Mouse (Mus musculus) forebrain, embryonic 14.5 days (tissue): ENCODE measurements at regions not wholly inside any gene's neighbourhood (a gene's known extent, or its start where the extent isn't known, plus 50 kb on each side); places are given as distances from the start of the nearest gene placed in this dataset.

Experiments
- ATAC-seq: fragments of 200-750 bp; cut with Nextera tagmentation; 2 replicates; pipeline ENCODE4 v1.8.0; 2017; ENCODE audit warnings: mild to moderate bottlenecking, moderate library complexity
- DNase-seq: peaks from one replicate; pipeline ENCODE4 v3.0.0-alpha.2; 2015; ENCODE audit warnings: low spot score
- H3K27ac ChIP-seq: fragments of 300-500 bp; sonication (generic); 2 replicates; pipeline ENCODE4 v1.5.1; 2014; ENCODE audit warnings: low read depth, mild to moderate bottlenecking, control low read depth, low read length, moderate library complexity
- H3K27me3 ChIP-seq: fragments of 300-500 bp; sonication (generic); replicated peaks from 2 replicates; pipeline ENCODE4 v1.6.1; 2014; ENCODE audit warnings: low read length, control low read depth, mixed read lengths; ENCODE audit not compliant: control insufficient read depth, insufficient read depth
- H3K36me3 ChIP-seq: fragments of 300-500 bp; sonication (generic); 2 replicates; pipeline ENCODE4 v1.6.1; 2014; ENCODE audit warnings: low read length, control low read depth; ENCODE audit not compliant: control insufficient read depth, insufficient read depth
- H3K4me1 ChIP-seq: fragments of 300-500 bp; sonication (generic); 2 replicates; pipeline ENCODE4 v1.6.1; 2014; ENCODE audit warnings: antibody characterized with exemption, low read length, control low read depth; ENCODE audit not compliant: control insufficient read depth, insufficient read depth
- H3K4me2 ChIP-seq: fragments of 300-500 bp; sonication (generic); 2 replicates; pipeline ENCODE4 v1.6.1; 2014; ENCODE audit warnings: mild to moderate bottlenecking, control low read depth, low read length
- H3K4me3 ChIP-seq: fragments of 300-500 bp; sonication (generic); 2 replicates; pipeline ENCODE4 v1.5.1; 2014; ENCODE audit warnings: low read depth, low read length, control low read depth
- H3K9ac ChIP-seq: fragments of 300-500 bp; sonication (generic); 2 replicates; pipeline ENCODE4 v1.6.1; 2014; ENCODE audit warnings: mild to moderate bottlenecking, low read length, control low read depth, moderate library complexity
- H3K9me3 ChIP-seq: fragments of 300-500 bp; sonication (generic); replicated peaks from 2 replicates; pipeline ENCODE4 v1.6.1; 2016; ENCODE audit warnings: low read length, control low read depth, mixed read lengths; ENCODE audit not compliant: control insufficient read depth
- WGBS: fragments of 180-500 bp; shearing (Covaris S2); extraction: QIAGEN DNeasy Blood & Tissue Kit; methylation state at CpG from one replicate; pipeline ENCODE4 v1.1.7; 2014; 5-methylcytosine and 5-hydroxymethylcytosine counted together

- no peak for DNase-seq
- Histone ChIP-seq H3K9ac (no peak overlapping the region), H3K4me2 (no peak overlapping the region), H3K27me3 (no peaks in the 10 kb centered on the region), H3K4me3 (no peak overlapping the region), H3K27ac (no peak overlapping the region), H3K4me1 (no peaks in the 10 kb centered on the region), H3K36me3 (no peaks in the 10 kb centered on the region), H3K9me3 (no peaks in the 10 kb centered on the region)
- WGBS, result 95% methylated on average over 1 of the region's 1 CpGs
- ATAC-seq, result no peak
Measured at GRCm38 (mm10) chr6:140261813-140262212, 162.0 kb upstream of the Plekha5 start.

GRCm38 (mm10) chr6:140258761-140259160 lies 165.1 kb upstream of the Plekha5 start:
- Histone ChIP-seq H3K27me3 (no peaks in the 10 kb centered on the region), H3K4me1 (no peaks in the 10 kb centered on the region), H3K9ac (no peak overlapping the region), H3K4me3 (no peak overlapping the region), H3K27ac (no peak overlapping the region), H3K4me2 (no peak overlapping the region), H3K36me3 (no peaks in the 10 kb centered on the region), H3K9me3 (no peaks in the 10 kb centered on the region)
- WGBS, result 91% methylated on average over 3 of the region's 3 CpGs
- DNase-seq (no peak), ATAC-seq (no peak)

- WGBS, result 88% methylated on average over 5 of the region's 5 CpGs
- H3K4me3 ChIP-seq, result no peak overlapping the region
- no peaks in the 10 kb centered on the region for H3K9me3 ChIP-seq
- no peak overlapping the region for H3K4me2 ChIP-seq
- H3K27ac ChIP-seq, result no peak overlapping the region
- no peaks in the 10 kb centered on the region for H3K27me3 ChIP-seq
- no peak for DNase-seq
- no peak for ATAC-seq
- no peaks in the 10 kb centered on the region for H3K36me3 ChIP-seq
- H3K4me1 ChIP-seq, result no peaks in the 10 kb centered on the region
- no peak overlapping the region for H3K9ac ChIP-seq
Measured at GRCm38 (mm10) chr6:140258101-140258500, 165.8 kb upstream of the Plekha5 start.

GRCm38 (mm10) chr6:140251527-140251926 lies 172.3 kb upstream of the Plekha5 start:
- Histone ChIP-seq H3K4me3 (no peak overlapping the region), H3K9ac (no peak overlapping the region), H3K27me3 (no peaks in the 10 kb centered on the region), H3K27ac (no peak overlapping the region), H3K4me1 (no peaks in the 10 kb centered on the region), H3K4me2 (no peak overlapping the region), H3K36me3 (no peaks in the 10 kb centered on the region), H3K9me3 (no peaks in the 10 kb centered on the region)
- DNase-seq (no peak), ATAC-seq (no peak)
- WGBS, result 84% methylated on average over 4 of the region's 4 CpGs

- H3K4me1 ChIP-seq, result no peaks in the 10 kb centered on the region
- no peaks in the 10 kb centered on the region for H3K9me3 ChIP-seq
- DNase-seq (no peak), ATAC-seq (peak; percentile 71)
- no peaks in the 10 kb centered on the region for H3K36me3 ChIP-seq
- H3K4me3 ChIP-seq, result no peak overlapping the region
- H3K27me3 ChIP-seq, result no peaks in the 10 kb centered on the region
- no peak overlapping the region for H3K27ac ChIP-seq
- H3K4me2 ChIP-seq, result no peak overlapping the region
- no peak overlapping the region for H3K9ac ChIP-seq
- 27% methylated on average over 8 of the region's 8 CpGs for WGBS
Measured at GRCm38 (mm10) chr6:140243411-140244151, 180.3 kb upstream of the Plekha5 start.

- H3K9me3 ChIP-seq, result no peaks in the 10 kb centered on the region
- WGBS, result 93% methylated on average over 8 of the region's 8 CpGs
- ATAC-seq, result no peak
- H3K4me3 ChIP-seq, result no peak overlapping the region
- no peaks in the 10 kb centered on the region for H3K36me3 ChIP-seq
- no peak overlapping the region for H3K9ac ChIP-seq
- no peaks in the 10 kb centered on the region for H3K27me3 ChIP-seq
- no peak overlapping the region for H3K27ac ChIP-seq
- H3K4me1 ChIP-seq, result no peaks in the 10 kb centered on the region
- DNase-seq, result no peak
- H3K4me2 ChIP-seq, result no peak overlapping the region
Measured at GRCm38 (mm10) chr6:140239356-140239755, 184.5 kb upstream of the Plekha5 start.

GRCm38 (mm10) chr6:140231537-140231936 lies 190.3 kb upstream of the Plcz1 start:
- Histone ChIP-seq H3K9me3 (no peaks in the 10 kb centered on the region), H3K36me3 (no peaks in the 10 kb centered on the region), H3K27ac (no peak overlapping the region), H3K9ac (no peak overlapping the region), H3K4me2 (no peak overlapping the region), H3K4me1 (peaks cover 4% of the 10 kb centered on the region; the same call in 1 of the 2 replicates), H3K4me3 (no peak overlapping the region), H3K27me3 (no peaks in the 10 kb centered on the region)
- ATAC-seq (no peak), DNase-seq (no peak)
- WGBS, result 93% methylated on average over 4 of the region's 4 CpGs

GRCm38 (mm10) chr6:140229295-140229694 lies 188.0 kb upstream of the Plcz1 start:
- Histone ChIP-seq H3K27ac (no peak overlapping the region), H3K27me3 (no peaks in the 10 kb centered on the region), H3K4me3 (no peak overlapping the region), H3K4me1 (peaks cover 4% of the 10 kb centered on the region; the same call in 1 of the 2 replicates), H3K9ac (no peak overlapping the region), H3K36me3 (no peaks in the 10 kb centered on the region), H3K9me3 (no peaks in the 10 kb centered on the region), H3K4me2 (no peak overlapping the region)
- DNase-seq (peak; percentile 50), ATAC-seq (no peak)
- WGBS, result 69% methylated on average over 9 of the region's 9 CpGs

- ATAC-seq (no peak; the same call in 1 of the 2 replicates), DNase-seq (no peak)
- Histone ChIP-seq H3K36me3 (no peaks in the 10 kb centered on the region), H3K9me3 (no peaks in the 10 kb centered on the region), H3K4me3 (no peak overlapping the region), H3K27me3 (no peaks in the 10 kb centered on the region), H3K4me1 (peaks cover 4% of the 10 kb centered on the region; the same call in 1 of the 2 replicates), H3K27ac (no peak overlapping the region), H3K9ac (no peak overlapping the region), H3K4me2 (no peak overlapping the region)
- 48% methylated on average over 7 of the region's 7 CpGs for WGBS
Measured at GRCm38 (mm10) chr6:140228741-140229140, 187.5 kb upstream of the Plcz1 start.
